Mouse (Mus musculus): ENCODE data around the gene Fryl. TPM values are rescaled to one million over a fixed set of nuclear protein-coding genes. Genes with fewer than 3 reads are reported as not detected.

Fryl gene
- polyA plus RNA-seq, 1 experiment from 2014 or later: 20.6 TPM

DNA sequence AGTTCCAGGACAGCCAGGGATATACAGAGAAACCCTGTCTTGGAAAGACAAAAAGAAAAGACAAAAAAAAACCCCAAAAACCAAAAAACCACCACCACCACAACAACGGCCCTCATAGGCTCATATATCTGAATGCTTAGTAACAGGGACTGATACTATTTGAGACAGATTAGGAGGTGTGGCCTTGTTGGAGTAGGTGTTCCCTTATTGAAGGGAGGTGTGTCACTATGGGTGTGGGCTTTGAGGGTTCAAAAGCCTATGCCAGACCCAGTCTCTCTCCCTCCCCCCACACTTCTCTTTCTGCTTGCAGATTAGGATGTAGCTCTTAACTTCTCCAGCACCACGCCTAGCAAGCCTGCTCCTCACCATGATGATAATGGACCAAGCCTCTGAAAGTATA is 114.7 kb downstream of the Fryl start:
- ATAC-seq (replicated peaks; ENCODE audit: low FRiP score, low read depth): no peak
- DNase-seq (ENCODE audit: low spot score): no peak
- Histone ChIP-seq H3K9ac (ENCODE audit: low read depth, low read length) (no peak overlapping the region), H3K9me3 (replicated peaks; ENCODE audit: low read length) (no peaks in the 10 kb centered on the region), H3K4me1 (replicated peaks; ENCODE audit: insufficient read depth, low read length) (no peaks in the 10 kb centered on the region), H3K4me2 (ENCODE audit: low read length) (no peak overlapping the region), H3K36me3 (ENCODE audit: insufficient read depth, low read length) (peaks cover 7% of the 10 kb centered on the region; the same call in 1 of the 2 replicates), H3K4me3 (replicated peaks; ENCODE audit: low read depth, low read length) (no peak overlapping the region), H3K27me3 (ENCODE audit: insufficient read depth, low read length) (no peaks in the 10 kb centered on the region), H3K27ac (no peak overlapping the region)
- no peak for TF ChIP-seq CTCF (IDR thresholded peaks at IDR 0.05; ENCODE audit: low read depth)
- whole genome bisulfite sequencing: 98% methylated on average over 2 of the region's 2 CpGs

DNA sequence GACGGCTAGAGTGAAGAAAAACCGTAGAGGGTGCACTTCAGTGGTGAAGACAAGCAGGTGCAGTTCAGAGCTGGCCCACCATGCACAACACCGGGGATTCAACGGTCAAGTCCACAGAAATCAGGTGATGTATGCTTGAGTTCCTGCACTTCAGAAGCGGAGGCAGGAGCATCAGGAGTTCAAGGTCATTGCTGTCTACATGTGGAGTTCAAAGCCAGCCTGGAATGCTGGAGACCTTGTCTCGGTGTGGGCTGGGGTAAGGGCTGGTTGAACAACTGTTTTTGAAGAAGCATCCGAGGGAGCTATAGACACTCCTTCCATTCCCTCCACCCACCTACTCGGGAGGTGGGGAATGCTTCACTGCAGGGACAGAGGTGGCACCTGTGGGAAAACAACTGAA is 115.3 kb downstream of the Fryl start:
- H3K4me1 ChIP-seq (replicated peaks; ENCODE audit: insufficient read depth, low read length): no peaks in the 10 kb centered on the region
- peaks cover 6% of the 10 kb centered on the region; the same call in 1 of the 2 replicates for H3K36me3 ChIP-seq (ENCODE audit: insufficient read depth, low read length)
- 93% methylated on average over 8 of the region's 8 CpGs for WGBS
- DNase-seq (ENCODE audit: low spot score): no peak
- ATAC-seq (replicated peaks; ENCODE audit: low FRiP score, low read depth): no peak
- H3K9ac ChIP-seq (ENCODE audit: low read depth, low read length): no peak overlapping the region
- H3K27ac ChIP-seq: no peak overlapping the region
- no peak overlapping the region for H3K4me3 ChIP-seq (replicated peaks; ENCODE audit: low read depth, low read length)
- no peaks in the 10 kb centered on the region for H3K27me3 ChIP-seq (ENCODE audit: insufficient read depth, low read length)
- H3K9me3 ChIP-seq (replicated peaks; ENCODE audit: low read length): no peaks in the 10 kb centered on the region
- H3K4me2 ChIP-seq (ENCODE audit: low read length): no peak overlapping the region
- no peak for TF ChIP-seq CTCF (IDR thresholded peaks at IDR 0.05; ENCODE audit: low read depth)

DNA sequence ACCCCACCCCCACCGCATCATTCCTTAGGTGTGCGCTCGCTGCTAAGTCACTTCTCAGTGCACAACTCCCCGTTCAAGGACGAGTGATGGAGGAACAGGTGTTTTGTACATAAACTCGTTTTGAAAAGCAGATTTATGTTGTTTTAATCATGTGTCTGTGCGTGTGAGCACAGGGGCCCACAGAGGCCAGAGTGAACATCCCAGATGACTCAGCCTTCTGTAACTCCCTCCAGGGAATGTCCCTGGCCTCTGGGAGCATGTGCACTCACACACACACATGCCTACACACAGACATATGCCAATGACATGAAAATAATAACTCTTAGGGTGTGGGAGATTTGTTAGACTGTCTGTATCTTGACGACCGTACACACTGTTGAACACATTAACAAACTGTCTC is 118.9 kb downstream of the Fryl start:
- DNase-seq (ENCODE audit: low spot score): no peak
- no peak overlapping the region for H3K4me3 ChIP-seq (replicated peaks; ENCODE audit: low read depth, low read length)
- no peaks in the 10 kb centered on the region for H3K4me1 ChIP-seq (replicated peaks; ENCODE audit: insufficient read depth, low read length)
- H3K9ac ChIP-seq (ENCODE audit: low read depth, low read length): no peak overlapping the region
- H3K36me3 ChIP-seq (ENCODE audit: insufficient read depth, low read length): peaks cover 6% of the 10 kb centered on the region; the same call in 1 of the 2 replicates
- H3K9me3 ChIP-seq (replicated peaks; ENCODE audit: low read length): no peaks in the 10 kb centered on the region
- no peak overlapping the region for H3K4me2 ChIP-seq (ENCODE audit: low read length)
- no peak for ATAC-seq (replicated peaks; ENCODE audit: low FRiP score, low read depth)
- WGBS: 48% methylated on average over 9 of the region's 9 CpGs
- no peak for TF ChIP-seq CTCF (IDR thresholded peaks at IDR 0.05; ENCODE audit: low read depth)
- no peak overlapping the region for H3K27ac ChIP-seq
- no peaks in the 10 kb centered on the region for H3K27me3 ChIP-seq (ENCODE audit: insufficient read depth, low read length)

DNA sequence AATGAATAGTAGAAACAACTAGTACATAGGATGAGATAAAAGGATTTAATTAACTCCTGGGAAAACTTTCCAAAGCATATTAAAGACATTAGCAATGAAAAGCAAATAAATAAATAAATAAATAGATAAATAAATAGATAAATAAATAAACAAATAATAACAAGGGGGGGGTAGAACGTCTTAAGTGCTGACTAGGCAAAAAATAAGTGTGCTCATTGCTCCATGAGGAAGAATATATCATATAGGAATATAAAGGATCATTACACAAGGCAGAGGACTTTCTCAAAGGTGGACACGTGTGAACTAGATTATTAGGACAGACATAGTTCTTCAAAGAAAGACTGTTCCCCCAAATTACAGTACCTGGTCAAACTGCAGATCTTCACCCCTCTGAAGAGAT is 120.5 kb downstream of the Fryl start:
- Histone ChIP-seq H3K4me1 (replicated peaks; ENCODE audit: insufficient read depth, low read length) (no peaks in the 10 kb centered on the region), H3K4me2 (ENCODE audit: low read length) (no peak overlapping the region), H3K27me3 (ENCODE audit: insufficient read depth, low read length) (no peaks in the 10 kb centered on the region), H3K27ac (no peak overlapping the region), H3K9me3 (replicated peaks; ENCODE audit: low read length) (no peaks in the 10 kb centered on the region), H3K36me3 (ENCODE audit: insufficient read depth, low read length) (peaks cover 4% of the 10 kb centered on the region; the same call in 1 of the 2 replicates), H3K9ac (ENCODE audit: low read depth, low read length) (no peak overlapping the region), H3K4me3 (replicated peaks; ENCODE audit: low read depth, low read length) (no peak overlapping the region)
- ATAC-seq (replicated peaks; ENCODE audit: low FRiP score, low read depth) (no peak), DNase-seq (ENCODE audit: low spot score) (no peak)
- TF ChIP-seq CTCF (IDR thresholded peaks at IDR 0.05; ENCODE audit: low read depth): no peak
- 82% methylated on average over 2 of the region's 2 CpGs for WGBS

DNA sequence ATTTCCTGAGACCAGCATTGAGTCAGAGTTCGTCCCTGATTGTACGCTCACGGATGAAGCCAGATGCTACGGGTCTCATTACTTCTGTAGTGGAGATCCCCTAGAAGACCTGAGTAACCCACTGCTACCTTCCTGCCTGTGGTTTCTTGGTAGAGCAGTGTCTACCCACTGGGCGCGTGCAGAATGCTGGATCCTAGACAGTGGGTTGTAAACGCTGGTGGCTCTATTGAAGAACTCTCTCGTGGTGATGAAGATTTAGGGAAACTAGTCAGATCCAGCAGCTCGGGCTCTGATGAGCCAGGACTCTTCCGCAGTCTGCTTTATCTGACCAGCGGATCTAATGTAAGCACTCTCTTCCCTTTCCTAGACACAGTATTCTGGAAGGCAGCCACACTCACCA is 121.3 kb downstream of the Fryl start:
- no peak overlapping the region for H3K4me3 ChIP-seq (replicated peaks; ENCODE audit: low read depth, low read length)
- no peak for TF ChIP-seq CTCF (IDR thresholded peaks at IDR 0.05; ENCODE audit: low read depth)
- no peak overlapping the region for H3K27ac ChIP-seq
- H3K9me3 ChIP-seq (replicated peaks; ENCODE audit: low read length): no peaks in the 10 kb centered on the region
- no peak overlapping the region for H3K9ac ChIP-seq (ENCODE audit: low read depth, low read length)
- 78% methylated on average over 11 of the region's 11 CpGs for WGBS
- DNase-seq (ENCODE audit: low spot score) (no peak), ATAC-seq (replicated peaks; ENCODE audit: low FRiP score, low read depth) (no peak)
- no peak overlapping the region for H3K4me2 ChIP-seq (ENCODE audit: low read length)
- no peaks in the 10 kb centered on the region for H3K27me3 ChIP-seq (ENCODE audit: insufficient read depth, low read length)
- H3K36me3 ChIP-seq (ENCODE audit: insufficient read depth, low read length): 0 out of 2 replicates have a peak, but pooled peaks cover 4% of the 10 kb centered on the region
- H3K4me1 ChIP-seq (replicated peaks; ENCODE audit: insufficient read depth, low read length): no peaks in the 10 kb centered on the region

DNA sequence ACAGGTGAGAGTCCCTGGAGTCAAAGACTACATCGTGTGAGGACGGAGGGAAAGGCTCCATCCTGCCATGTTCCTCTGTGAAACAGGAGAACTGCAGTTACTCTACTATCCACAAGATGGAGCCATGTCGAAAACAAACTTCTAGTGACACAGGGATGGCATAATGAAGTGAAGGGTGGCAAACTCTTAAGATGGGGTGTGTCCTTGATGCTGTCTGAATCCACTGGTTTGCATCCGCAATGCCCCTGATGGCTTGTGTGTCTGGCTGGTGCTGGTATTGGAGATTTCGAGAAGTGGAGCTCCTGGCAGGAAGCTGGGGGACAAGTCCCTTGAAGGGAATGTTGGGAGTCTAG is 122.6 kb downstream of the Fryl start:
- H3K4me1 ChIP-seq (replicated peaks; ENCODE audit: insufficient read depth, low read length): no peaks in the 10 kb centered on the region
- WGBS: 27% methylated on average over 5 of the region's 5 CpGs
- H3K4me2 ChIP-seq (ENCODE audit: low read length): no peak overlapping the region
- no peak overlapping the region for H3K4me3 ChIP-seq (replicated peaks; ENCODE audit: low read depth, low read length)
- 0 out of 2 replicates have a peak, but pooled peaks cover 1% of the 10 kb centered on the region for H3K36me3 ChIP-seq (ENCODE audit: insufficient read depth, low read length)
- peak; percentile 84 for TF ChIP-seq CTCF (IDR thresholded peaks at IDR 0.05; ENCODE audit: low read depth)
- no peak overlapping the region for H3K27ac ChIP-seq
- DNase-seq (ENCODE audit: low spot score) (peak; percentile 84), ATAC-seq (replicated peaks; ENCODE audit: low FRiP score, low read depth) (peak; percentile 43; the same call in 1 of the 2 replicates)
- no peaks in the 10 kb centered on the region for H3K27me3 ChIP-seq (ENCODE audit: insufficient read depth, low read length)
- H3K9ac ChIP-seq (ENCODE audit: low read depth, low read length): no peak overlapping the region
- H3K9me3 ChIP-seq (replicated peaks; ENCODE audit: low read length): no peaks in the 10 kb centered on the region
